Mouse (Mus musculus): ENCODE results near the gene Pex26. TPM values are rescaled to one million over a fixed set of nuclear protein-coding genes. Genes with fewer than 3 reads are reported as not detected.

The Pex26 gene
- total RNA-seq, 2 experiments from 2014 or later = 11.0 to 11.9 TPM

GRCm38 (mm10) chr6:121162616-121163015 lies 20.9 kb upstream of the Pex26 start:
- DNase-seq (ENCODE audit: extremely low spot score in 1 of 2, low spot score in 1 of 2) = no peak

DNA sequence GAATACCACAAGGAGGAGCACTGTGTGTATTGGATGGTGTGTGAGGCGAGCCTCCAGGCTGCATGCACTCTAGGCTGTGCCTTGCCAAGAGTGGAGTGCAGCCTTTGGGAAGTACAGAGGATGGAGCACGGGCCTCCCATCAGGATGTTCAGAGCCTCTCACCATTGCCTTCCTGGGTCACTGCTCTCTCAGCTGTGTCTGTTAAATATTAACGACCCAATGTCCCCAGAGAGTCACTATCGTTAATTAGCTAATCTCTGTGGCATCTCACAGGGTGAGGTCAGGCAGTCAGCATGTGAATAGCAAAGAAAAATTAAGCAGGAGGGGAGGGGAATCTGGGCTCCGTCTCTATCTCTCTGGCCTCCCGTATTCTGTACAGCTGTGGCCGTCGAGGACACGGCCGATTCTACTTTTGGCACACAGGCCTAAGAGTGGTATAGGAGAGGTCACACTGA lies 17.3 kb upstream of the Pex26 start:
- no peak for DNase-seq (ENCODE audit: extremely low spot score in 1 of 2, low spot score in 1 of 2)

- no peak for DNase-seq (ENCODE audit: extremely low spot score in 1 of 2, low spot score in 1 of 2)
These were observed 16.0 kb upstream of the Pex26 start for GRCm38 (mm10) chr6:121167381-121167975.

DNA sequence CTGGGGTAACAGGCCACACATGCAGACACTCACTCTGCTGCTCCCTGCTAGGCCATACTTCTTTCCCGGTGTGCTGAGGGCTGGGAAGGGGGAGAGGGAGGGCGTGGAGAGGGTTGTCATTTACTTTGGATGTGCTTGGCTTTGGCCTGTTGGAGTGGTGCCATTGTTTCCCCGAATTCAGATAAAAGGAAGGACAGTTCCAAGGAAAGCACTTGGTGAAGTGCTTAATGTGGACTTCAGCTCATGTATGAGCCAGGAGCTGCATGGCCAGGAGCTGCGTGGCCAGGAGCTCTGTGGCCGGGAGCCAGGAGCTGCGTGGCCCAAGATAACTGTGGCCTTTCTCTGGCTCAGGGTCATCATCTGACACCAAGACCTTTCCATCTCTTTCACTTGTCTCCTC lies 12.4 kb upstream of the Pex26 start:
- DNase-seq (ENCODE audit: extremely low spot score in 1 of 2, low spot score in 1 of 2) = no peak

DNA sequence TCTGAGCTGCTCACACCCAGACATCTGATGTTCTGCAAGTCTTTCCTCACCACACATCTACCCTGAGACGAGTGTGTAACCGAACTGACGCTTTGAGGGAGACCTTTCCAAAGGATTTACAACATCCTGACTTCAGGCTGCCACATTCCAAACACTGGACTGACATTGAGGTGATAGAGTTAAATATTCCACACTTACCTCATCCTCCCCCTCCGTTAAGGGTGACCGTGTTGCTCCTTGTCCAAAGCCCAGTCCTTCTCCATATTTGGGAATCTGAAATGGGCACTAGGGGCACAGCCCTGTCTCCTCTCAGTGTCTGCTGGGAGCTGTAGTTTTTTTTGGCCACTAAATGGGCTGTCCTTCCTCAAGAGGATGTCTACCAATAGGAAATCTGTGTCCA lies 10.0 kb upstream of the Pex26 start:
- no peak for DNase-seq (ENCODE audit: extremely low spot score in 1 of 2, low spot score in 1 of 2)

- no peak for DNase-seq (ENCODE audit: extremely low spot score in 1 of 2, low spot score in 1 of 2)
These were observed 8.7 kb upstream of the Pex26 start for GRCm38 (mm10) chr6:121174761-121175160.

GRCm38 (mm10) chr6:121176011-121176730 lies 7.3 kb upstream of the Pex26 start:
- DNase-seq (ENCODE audit: extremely low spot score in 1 of 2, low spot score in 1 of 2) = no peak

DNA sequence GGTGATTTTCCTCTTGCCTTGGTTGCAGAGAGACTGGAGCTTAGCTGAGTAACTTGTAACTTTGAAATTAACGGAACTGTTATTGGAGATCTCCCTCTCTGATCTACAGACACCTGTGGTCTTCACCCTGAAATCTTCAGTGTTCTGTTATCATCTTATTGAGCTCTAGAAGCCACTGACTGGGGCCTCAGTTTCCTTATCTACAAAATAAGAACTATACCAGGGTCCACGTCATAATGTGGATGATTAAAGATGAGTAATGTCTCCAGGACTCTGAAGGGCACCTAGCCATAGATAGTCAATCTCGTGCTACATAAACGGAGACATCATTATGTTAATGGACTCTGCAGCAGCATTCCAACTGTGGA lies 6.8 kb upstream of the Pex26 start:
- DNase-seq (ENCODE audit: extremely low spot score in 1 of 2, low spot score in 1 of 2) = no peak

- DNase-seq (ENCODE audit: extremely low spot score in 1 of 2, low spot score in 1 of 2) = no peak
These were observed 6.3 kb upstream of the Pex26 start for GRCm38 (mm10) chr6:121177118-121177708.

DNA sequence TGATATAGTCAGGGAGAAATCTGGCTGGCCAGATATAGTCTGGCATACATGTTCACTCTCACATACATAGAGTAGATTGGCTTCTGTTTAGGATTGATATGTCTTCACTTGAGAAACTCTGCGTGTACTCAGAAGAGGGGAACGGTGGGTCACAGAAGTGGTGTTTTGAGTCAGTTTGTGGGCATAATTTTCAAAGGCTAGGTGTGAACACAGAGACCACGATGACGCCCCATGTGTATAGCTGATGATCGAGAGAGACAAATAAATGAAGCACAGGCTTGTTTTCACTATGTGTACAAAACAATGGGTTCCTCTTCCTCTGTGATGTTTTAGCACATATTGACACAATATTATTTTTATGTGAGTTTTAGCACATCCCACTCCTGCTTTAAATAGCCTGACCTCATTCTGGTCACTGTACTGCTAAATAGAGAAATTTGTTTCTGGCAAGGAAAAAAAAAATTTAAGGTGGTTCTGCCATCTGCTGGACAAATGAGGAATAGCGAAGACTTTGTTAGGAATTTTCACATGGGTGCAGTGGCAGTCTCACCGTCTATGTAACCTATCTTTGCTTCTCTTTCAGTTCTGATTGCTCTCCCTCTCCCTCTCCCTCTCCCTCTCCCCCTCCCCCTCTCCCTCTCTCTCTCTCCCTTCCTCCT lies 4.6 kb upstream of the Pex26 start:
- DNase-seq (ENCODE audit: extremely low spot score in 1 of 2, low spot score in 1 of 2) = peak in 1 of 2 experiments; percentile 73

GRCm38 (mm10) chr6:121179846-121180245 lies 3.6 kb upstream of the Pex26 start:
- DNase-seq (ENCODE audit: extremely low spot score in 1 of 2, low spot score in 1 of 2) = no peak

- peak in 1 of 2 experiments; percentile 22 for DNase-seq (ENCODE audit: extremely low spot score in 1 of 2, low spot score in 1 of 2)
These were observed 1.0 kb downstream of the Pex26 start for GRCm38 (mm10) chr6:121184198-121185140.

GRCm38 (mm10) chr6:121185232-121185631 lies 1.8 kb downstream of the Pex26 start:
- DNase-seq (ENCODE audit: extremely low spot score in 1 of 2, low spot score in 1 of 2) = no peak

GRCm38 (mm10) chr6:121191261-121192009 lies 8.0 kb downstream of the Pex26 start:
- no peak for DNase-seq (ENCODE audit: extremely low spot score in 1 of 2, low spot score in 1 of 2)

- DNase-seq (ENCODE audit: extremely low spot score in 1 of 2, low spot score in 1 of 2) = no peak
These were observed 10.8 kb downstream of the Pex26 start for GRCm38 (mm10) chr6:121194061-121194955.

GRCm38 (mm10) chr6:121194956-121195731 lies 11.7 kb downstream of the Pex26 start:
- no peak for DNase-seq (ENCODE audit: extremely low spot score in 1 of 2, low spot score in 1 of 2)

DNA sequence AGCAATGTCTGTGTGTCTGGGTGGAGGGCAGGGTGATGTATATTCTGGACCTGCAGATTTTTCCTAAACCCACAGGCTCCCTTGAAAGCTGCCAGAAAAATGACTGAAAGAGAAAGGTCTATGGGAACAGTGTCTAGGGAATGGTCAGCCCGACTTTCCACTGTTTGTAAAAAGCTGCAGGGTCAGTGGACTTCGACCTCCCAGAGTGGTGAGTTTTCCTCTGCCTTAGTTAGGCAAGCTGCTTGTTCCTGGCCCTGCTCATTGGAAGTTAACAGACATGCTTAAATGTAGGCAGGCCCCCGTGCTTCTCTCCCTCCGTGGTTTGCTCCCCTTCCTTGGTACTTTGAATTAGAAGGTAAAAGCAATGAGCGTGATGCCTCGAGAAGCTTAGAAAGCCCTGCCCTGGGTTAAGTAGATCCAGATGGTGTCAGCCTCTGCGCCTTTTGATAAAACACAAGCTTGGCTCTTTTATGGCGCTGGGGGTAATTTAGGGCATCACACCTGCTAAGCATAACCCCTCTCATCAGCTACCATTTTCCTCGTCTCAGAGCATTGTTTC lies 14.4 kb downstream of the Pex26 start:
- no peak for DNase-seq (ENCODE audit: extremely low spot score in 1 of 2, low spot score in 1 of 2)
